Mouse (Mus musculus) intestine, embryonic 14.5 days (tissue): ENCODE measurements around the gene Lcn2. TPM values are rescaled to one million over a fixed set of nuclear protein-coding genes. Genes with fewer than 3 reads are reported as not detected.

ENCODE experiments used
- ATAC-seq: fragments of 200-750 bp; cut with Nextera tagmentation; replicated peaks from 2 replicates; pipeline ENCODE4 v1.8.0; 2017; ENCODE audit warnings: low read depth, moderate number of reproducible peaks, moderate TSS enrichment, moderate library complexity; ENCODE audit not compliant: low FRiP score, low TSS enrichment
- DNase-seq: peaks from one replicate; pipeline ENCODE4 v3.0.0-alpha.2; 2018; ENCODE audit warnings: low spot score
- H3K27ac ChIP-seq: fragments of 300-500 bp; sonication (generic); 2 replicates; pipeline ENCODE4 v1.5.1; 2014; ENCODE audit warnings: low read depth, mild to moderate bottlenecking, control low read depth
- H3K27me3 ChIP-seq: fragments of 300-500 bp; sonication (generic); replicated peaks from 2 replicates; pipeline ENCODE4 v1.6.1; 2014; ENCODE audit warnings: low read length, control low read depth; ENCODE audit not compliant: control insufficient read depth, insufficient read depth
- H3K36me3 ChIP-seq: fragments of 300-500 bp; sonication (generic); 2 replicates; pipeline ENCODE4 v1.6.1; 2014; ENCODE audit warnings: low read length, control low read depth; ENCODE audit not compliant: control insufficient read depth, insufficient read depth
- H3K4me1 ChIP-seq: fragments of 300-500 bp; sonication (generic); replicated peaks from 2 replicates; pipeline ENCODE4 v1.6.1; 2014; ENCODE audit warnings: low read length, control low read depth, mixed read lengths; ENCODE audit not compliant: control insufficient read depth, insufficient read depth
- H3K4me2 ChIP-seq: fragments of 300-500 bp; sonication (generic); 2 replicates; pipeline ENCODE4 v1.6.1; 2014; ENCODE audit warnings: low read length
- H3K4me3 ChIP-seq: fragments of 300-500 bp; sonication (generic); 2 replicates; pipeline ENCODE4 v1.5.1; 2014; ENCODE audit warnings: low read depth, low read length, control low read depth, mixed read lengths
- H3K9ac ChIP-seq: fragments of 300-500 bp; sonication (generic); 2 replicates; pipeline ENCODE4 v1.6.1; 2014; ENCODE audit warnings: mild to moderate bottlenecking, low read length
- H3K9me3 ChIP-seq: fragments of 300-500 bp; sonication (generic); 2 replicates; pipeline ENCODE4 v1.6.1; 2016; ENCODE audit warnings: low read length, control low read depth; ENCODE audit not compliant: control insufficient read depth
- WGBS: fragments of 180-500 bp; shearing (Covaris S2); extraction: QIAGEN DNeasy Blood & Tissue Kit; methylation state at CpG from one replicate; pipeline ENCODE4 v1.1.7; 2014; 5-methylcytosine and 5-hydroxymethylcytosine counted together
- polyA plus RNA-seq: library from polyadenylated mRNA; unstranded; fragments of >200 nt; fragmentation: Nextera tagmentation; extraction: Ambion mirVana; gene quantifications from 2 replicates; pipeline ENCODE4 v1.2.1, GENCODE M21; 2014

Gene Lcn2
- polyA plus RNA-seq, 1 experiment from 2014 or later = 0.93 TPM

DNA sequence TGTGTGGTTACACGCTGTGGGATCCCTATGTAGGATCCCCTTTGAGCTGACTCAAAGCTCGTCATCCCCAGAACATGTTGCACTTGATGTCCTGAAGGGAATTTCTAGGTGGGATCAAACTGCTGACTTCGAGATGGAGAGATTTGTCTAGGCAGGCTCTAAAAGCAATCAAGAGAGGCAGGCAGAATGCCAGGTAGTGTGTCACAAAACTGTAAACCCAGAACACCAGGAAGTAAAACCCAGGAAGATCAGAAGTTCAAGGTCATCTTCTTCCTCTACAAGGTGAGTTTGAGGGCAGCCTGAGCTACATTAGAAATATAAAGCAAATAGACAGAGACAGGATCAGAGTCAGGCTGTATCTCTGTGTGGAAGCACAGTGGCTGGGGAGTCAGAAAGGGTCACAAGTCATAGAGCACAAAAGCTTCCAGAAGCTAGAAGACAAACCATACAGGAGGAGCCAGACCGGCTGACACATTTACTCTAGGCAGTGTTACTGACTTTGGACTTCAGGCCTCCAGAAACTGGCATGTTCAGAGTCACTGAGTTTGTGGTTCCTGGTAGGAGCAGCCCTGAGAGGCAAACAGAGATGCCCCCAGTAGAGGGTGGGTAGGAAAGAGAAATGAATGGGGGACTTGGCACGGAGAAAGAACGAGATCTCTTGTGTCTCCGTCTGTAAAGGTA, 19.2 kb upstream of the Lcn2 start:
- Histone ChIP-seq H3K36me3 (peaks cover 9% of the 10 kb centered on the region; the same call in 1 of the 2 replicates), H3K9ac (no peak overlapping the region), H3K27me3 (no peaks in the 10 kb centered on the region), H3K4me3 (no peak overlapping the region), H3K27ac (no peak overlapping the region), H3K4me1 (no peaks in the 10 kb centered on the region), H3K9me3 (no peaks in the 10 kb centered on the region), H3K4me2 (no peak overlapping the region)
- DNase-seq (no peak), ATAC-seq (no peak)
- WGBS = 82% methylated on average over 7 of the region's 7 CpGs

DNA sequence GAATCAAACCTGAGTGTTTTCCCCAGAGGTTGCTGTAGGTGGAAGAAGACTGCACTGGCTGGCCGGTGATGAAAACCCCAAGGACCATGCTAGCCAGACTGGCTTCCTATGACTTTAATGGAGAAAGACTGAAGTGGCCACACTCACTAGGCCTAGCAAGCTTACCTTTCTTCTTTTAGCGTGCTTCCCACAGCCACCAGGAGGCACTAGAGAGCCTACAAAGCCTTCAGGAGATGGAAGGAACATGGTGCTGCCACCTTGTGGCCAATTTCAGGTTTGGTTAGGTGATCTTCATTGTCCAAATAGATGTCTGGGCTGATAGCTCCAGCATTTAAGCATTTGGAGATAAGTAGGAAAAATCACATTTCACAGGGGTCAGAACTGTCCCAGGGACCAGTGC, 16.6 kb upstream of the Lcn2 start:
- WGBS = 25% methylated on average over 2 of the region's 2 CpGs
- H3K27ac ChIP-seq = no peak overlapping the region
- H3K4me1 ChIP-seq = no peaks in the 10 kb centered on the region
- H3K9me3 ChIP-seq = no peaks in the 10 kb centered on the region
- no peaks in the 10 kb centered on the region for H3K27me3 ChIP-seq
- peak; percentile 98 for DNase-seq
- ATAC-seq = peak; percentile 24; the same call in 1 of the 2 replicates
- peaks cover 26% of the 10 kb centered on the region for H3K36me3 ChIP-seq
- no peak overlapping the region for H3K4me3 ChIP-seq
- H3K9ac ChIP-seq = no peak overlapping the region
- no peak overlapping the region for H3K4me2 ChIP-seq

DNA sequence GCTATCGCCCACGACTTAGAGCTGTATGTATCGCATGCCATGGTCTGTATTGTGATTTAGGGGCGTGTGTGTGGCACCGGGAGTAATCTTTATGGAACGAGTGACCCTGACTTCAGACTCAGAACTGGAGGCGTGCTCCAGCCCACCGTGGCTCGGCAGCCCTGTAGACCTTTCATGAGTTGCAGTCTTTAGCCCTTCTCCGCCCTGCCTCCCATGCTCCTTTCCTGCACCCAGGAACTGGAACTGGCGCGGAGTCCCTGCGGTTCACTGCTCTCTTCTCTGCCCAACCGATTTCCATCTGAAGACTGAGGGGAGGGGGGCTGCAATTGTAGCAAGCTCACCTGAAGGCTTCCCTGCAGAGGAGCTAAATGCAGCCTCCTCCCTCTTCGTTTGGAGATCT, 8.6 kb upstream of the Lcn2 start:
- Histone ChIP-seq H3K9me3 (no peaks in the 10 kb centered on the region), H3K4me3 (peak overlapping the region; percentile 97), H3K27ac (0 out of 2 replicates have a peak overlapping the region, but pooled peaks have one; percentile 33), H3K4me1 (peaks cover 9% of the 10 kb centered on the region), H3K4me2 (peak overlapping the region; percentile 85), H3K36me3 (peaks cover 12% of the 10 kb centered on the region; the same call in 1 of the 2 replicates), H3K27me3 (no peaks in the 10 kb centered on the region), H3K9ac (peak overlapping the region; percentile 72)
- ATAC-seq (0 out of 2 replicates have a peak, but pooled peaks have one; percentile 6), DNase-seq (no peak)
- 2% methylated on average over 15 of the region's 15 CpGs for WGBS

DNA sequence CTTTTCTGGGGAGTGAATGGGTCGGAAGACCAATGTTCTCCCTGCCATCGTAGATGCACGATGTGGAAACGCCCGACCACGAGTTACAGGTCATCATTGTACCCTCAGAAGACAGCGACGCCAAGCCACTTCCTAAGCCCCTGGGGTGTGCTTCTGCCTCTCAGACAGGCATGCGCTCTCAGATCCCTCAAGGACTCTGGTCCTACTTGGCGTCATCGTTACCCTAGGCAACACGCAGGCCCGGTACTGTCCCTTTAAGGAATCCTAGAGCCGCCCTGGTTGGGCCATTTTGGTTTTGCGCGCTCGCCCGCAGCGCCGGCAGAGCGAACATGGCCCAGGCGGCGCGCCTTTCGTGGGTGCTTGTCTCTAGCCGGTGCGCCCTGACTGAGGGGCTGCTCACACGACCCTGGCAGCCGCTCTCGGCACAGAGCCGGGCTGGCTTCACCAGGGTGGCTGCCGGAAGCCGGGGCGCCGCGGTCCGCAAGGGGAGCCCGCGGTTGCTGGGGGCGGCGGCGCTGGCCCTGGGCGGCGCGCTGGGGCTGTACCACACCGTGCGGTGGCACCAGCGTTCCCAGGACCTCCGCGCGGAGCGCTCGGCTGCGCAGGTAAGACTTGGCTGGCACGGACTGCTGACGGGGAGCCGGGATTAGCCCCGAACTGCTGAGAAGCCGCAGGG, 8.0 kb upstream of the Lcn2 start:
- H3K4me1 ChIP-seq = peaks cover 9% of the 10 kb centered on the region
- peak overlapping the region; percentile 85 for H3K4me2 ChIP-seq
- H3K4me3 ChIP-seq = peak overlapping the region; percentile 97
- peak; percentile 94 for ATAC-seq
- no peak for DNase-seq
- under 1% methylated on average over 51 of the region's 59 CpGs for WGBS
- peak overlapping the region; percentile 95 for H3K27ac ChIP-seq
- H3K9ac ChIP-seq = peak overlapping the region; percentile 72
- no peaks in the 10 kb centered on the region for H3K9me3 ChIP-seq
- no peaks in the 10 kb centered on the region for H3K27me3 ChIP-seq
- H3K36me3 ChIP-seq = peaks cover 10% of the 10 kb centered on the region; the same call in 1 of the 2 replicates

DNA sequence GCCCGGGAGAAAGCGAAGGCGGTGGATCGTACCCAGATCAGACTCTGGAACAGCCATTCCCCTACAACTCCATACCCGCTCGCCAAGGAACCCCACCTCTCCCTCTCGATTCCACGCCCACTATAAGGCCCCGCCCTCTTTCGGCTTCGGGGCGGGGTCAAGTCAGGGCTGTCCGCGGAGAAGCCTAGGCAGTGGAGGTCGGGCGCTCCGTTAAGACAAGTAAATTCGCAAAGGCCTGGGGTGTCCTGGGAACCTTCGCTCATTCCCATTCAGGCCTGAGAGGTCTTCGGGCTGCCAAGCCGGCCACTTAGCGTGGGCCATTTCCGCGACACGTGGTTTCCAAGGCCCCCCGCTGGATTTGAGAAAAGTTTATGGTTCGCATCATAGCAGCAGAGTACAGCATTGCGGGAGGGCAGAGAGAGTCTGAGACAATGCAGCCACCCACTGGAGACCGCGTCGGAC, 7.5 kb upstream of the Lcn2 start, which contains the start of gene Ptges2:
Gene Ptges2 (plus strand): TSS at position 413 of the 462 bp plus-strand sequence.
- Histone ChIP-seq H3K9ac (peak within 1 kb of the TSS; percentile 72), H3K9me3 (no peaks in the 10 kb centered on the region), H3K36me3 (peaks cover 5% of the 10 kb centered on the region; the same call in 1 of the 2 replicates), H3K4me3 (peak within 1 kb of the TSS; percentile 97), H3K27me3 (no peaks in the 10 kb centered on the region), H3K27ac (peak within 1 kb of the TSS; percentile 95), H3K4me2 (peak within 1 kb of the TSS; percentile 85), H3K4me1 (peaks cover 9% of the 10 kb centered on the region)
- 1% methylated on average over 29 of the region's 31 CpGs for WGBS
- peak; percentile 90 for ATAC-seq
- peak; percentile 99 for DNase-seq

DNA sequence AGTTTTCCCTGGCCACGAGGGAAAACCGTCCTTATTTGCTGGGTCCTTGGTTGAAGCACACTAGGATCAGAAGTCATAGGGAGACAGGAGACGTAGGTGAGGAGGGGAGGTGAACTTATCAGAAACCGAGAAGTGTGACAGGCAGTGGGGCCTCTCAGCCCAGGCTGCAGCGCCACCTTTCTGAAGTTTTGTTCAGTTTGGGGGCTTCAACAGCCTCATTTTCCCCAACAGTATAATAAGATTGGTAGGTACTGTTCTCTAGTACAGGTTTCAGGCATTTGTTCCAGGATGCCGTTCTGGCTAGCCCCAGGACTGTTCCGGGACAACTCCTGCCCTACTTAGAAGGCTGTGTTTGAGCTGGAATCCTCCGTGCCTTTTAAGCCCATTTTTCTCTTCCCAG, 6.9 kb upstream of the Lcn2 start:
- DNase-seq (peak; percentile 67), ATAC-seq (no peak)
- Histone ChIP-seq H3K4me2 (peak overlapping the region; percentile 85), H3K4me1 (peaks cover 9% of the 10 kb centered on the region), H3K4me3 (peak overlapping the region; percentile 97), H3K36me3 (peaks cover under 1% of the 10 kb centered on the region; the same call in 1 of the 2 replicates), H3K9ac (peak overlapping the region; percentile 72), H3K27ac (peak overlapping the region; percentile 95), H3K9me3 (no peaks in the 10 kb centered on the region), H3K27me3 (no peaks in the 10 kb centered on the region)
- WGBS = 3% methylated on average over 8 of the region's 8 CpGs

DNA sequence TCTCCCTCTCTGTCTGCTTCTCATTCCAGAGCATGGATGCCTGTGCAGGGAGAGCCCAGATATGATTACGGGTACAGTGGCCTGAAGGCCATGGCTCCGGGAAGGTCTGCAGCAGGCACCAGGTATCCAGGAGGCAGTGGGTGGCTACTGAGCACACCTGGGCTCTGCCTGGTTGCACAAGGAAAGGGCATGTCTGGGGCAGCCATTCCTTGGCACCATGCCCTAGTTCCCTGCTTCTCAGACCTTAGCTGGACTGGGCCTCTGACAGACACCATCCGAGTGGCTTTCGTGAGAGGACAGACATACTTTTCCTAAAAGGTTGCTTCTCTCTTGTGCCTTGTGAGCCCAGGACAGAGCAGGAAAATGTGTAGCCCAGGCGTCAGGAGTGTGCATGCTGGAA, 4.0 kb upstream of the Lcn2 start:
- no peaks in the 10 kb centered on the region for H3K9me3 ChIP-seq
- H3K36me3 ChIP-seq = no peaks in the 10 kb centered on the region
- H3K4me3 ChIP-seq = no peak overlapping the region
- H3K9ac ChIP-seq = no peak overlapping the region
- peaks cover 4% of the 10 kb centered on the region for H3K4me1 ChIP-seq
- ATAC-seq = no peak
- H3K4me2 ChIP-seq = no peak overlapping the region
- no peaks in the 10 kb centered on the region for H3K27me3 ChIP-seq
- H3K27ac ChIP-seq = no peak overlapping the region
- DNase-seq = no peak
- WGBS = 91% methylated on average over 5 of the region's 5 CpGs

DNA sequence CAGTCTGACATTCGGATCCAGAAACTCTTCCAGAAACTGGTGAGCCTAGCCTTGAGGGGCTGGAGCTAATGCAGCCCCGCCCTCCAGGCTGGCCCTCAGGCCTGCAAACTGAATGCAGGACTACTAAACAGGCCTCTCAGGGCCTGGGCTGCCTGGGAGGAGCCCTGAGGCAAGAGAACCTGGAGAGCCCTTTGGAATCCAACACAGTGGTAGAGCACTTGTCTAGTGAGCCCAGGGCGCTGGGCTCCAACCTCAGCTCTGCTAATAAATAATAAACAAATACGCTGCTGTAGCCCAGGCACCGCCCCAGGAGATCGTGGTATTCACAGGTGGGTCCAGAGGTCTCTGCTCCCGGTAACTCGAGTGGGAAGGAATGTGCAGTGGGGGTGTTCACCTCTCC, 2.8 kb upstream of the Lcn2 start:
- no peak for ATAC-seq
- Histone ChIP-seq H3K36me3 (no peaks in the 10 kb centered on the region), H3K27ac (no peak overlapping the region), H3K9me3 (no peaks in the 10 kb centered on the region), H3K4me1 (no peaks in the 10 kb centered on the region; the same call in 1 of the 2 replicates), H3K9ac (no peak overlapping the region), H3K27me3 (no peaks in the 10 kb centered on the region), H3K4me3 (no peak overlapping the region), H3K4me2 (no peak overlapping the region)
- WGBS = 60% methylated on average over 8 of the region's 8 CpGs
- DNase-seq = no peak
